Mouse (Mus musculus): ENCODE measurements around the gene Snhg11.

- TF ChIP-seq POLR2A (IDR thresholded peaks at IDR 0.05; ENCODE audit: low read depth, low read length) (no peak), CTCF (IDR thresholded peaks at IDR 0.05; ENCODE audit: extremely low read depth, insufficient read depth, insufficient read length, insufficient replicate concordance) (no peak)
These were observed 37.7 kb upstream of the Snhg11 start for GRCm38 (mm10) chr2:158337698-158338097.
